Mouse (Mus musculus): ENCODE measurements around the gene Uchl1. TPM values are rescaled to one million over a fixed set of nuclear protein-coding genes. Genes with fewer than 3 reads are reported as not detected.

Uchl1 gene
- total RNA-seq, 2 experiments from 2014 or later = 825 to 952 TPM

GRCm38 (mm10) chr5:66710445-66711019 lies 34.6 kb downstream of the Uchl1 start:
- no peak for DNase-seq

DNA sequence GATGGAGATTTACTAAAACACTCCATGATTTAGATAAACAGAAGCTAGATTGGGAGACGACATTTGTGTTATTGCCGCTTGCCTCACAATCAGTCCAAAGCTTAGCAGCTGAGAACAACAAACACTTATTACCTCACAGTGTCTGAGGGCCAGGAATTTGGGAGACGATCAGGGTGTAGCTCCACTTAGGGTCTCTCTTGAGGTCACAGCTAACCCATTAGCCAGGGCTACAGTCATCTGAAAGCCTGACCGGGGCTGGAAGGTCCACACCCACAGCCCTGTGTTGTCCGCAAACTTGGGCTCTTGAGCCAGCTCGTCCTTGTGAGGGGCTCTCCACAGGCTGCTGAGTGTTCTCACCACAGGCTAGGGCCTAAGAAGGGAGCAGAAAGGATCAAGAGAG lies 36.9 kb downstream of the Uchl1 start:
- no peak for DNase-seq

DNA sequence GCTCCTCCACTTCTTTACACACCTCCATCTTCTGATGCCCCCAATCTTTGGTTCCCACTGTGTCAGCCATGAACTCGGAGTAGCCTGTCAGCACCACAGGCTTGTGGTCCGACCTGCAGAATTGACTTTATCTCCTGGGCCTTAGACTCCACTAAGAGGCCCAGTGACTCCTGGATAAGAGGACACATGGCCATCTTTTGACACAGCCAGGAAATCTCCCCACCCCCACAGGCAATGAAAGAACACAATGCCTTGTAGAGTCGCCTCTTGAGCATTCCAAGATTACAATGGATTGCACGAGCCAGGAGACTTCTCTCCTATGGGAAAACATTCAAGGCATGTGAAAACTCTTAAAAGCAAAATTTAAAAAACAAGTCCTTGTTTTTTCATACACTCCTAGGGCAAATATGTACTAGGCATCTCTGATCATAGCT lies 39.6 kb downstream of the Uchl1 start:
- DNase-seq = no peak

DNA sequence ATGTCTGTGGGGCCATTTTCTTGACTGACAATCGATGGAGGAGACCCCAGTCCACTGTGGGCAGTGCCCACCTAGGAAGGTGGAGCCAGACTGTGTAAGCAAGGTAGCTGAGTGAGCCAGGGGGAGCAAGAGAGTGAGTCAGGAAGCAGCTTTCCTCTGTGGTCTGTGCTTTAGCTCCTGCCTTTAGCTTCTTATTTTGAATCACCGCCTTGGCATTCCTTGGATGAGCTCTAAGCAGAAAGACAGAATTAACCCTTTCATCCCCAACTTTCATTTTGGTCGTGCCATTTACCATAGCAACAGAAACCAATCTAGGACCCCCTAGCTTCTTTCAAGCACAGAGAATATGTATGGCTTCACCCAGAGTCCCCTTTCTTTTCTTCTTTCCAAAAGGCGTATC lies 42.0 kb downstream of the Uchl1 start:
- no peak for DNase-seq

GRCm38 (mm10) chr5:66718413-66718812 lies 42.5 kb downstream of the Uchl1 start:
- no peak for DNase-seq

DNA sequence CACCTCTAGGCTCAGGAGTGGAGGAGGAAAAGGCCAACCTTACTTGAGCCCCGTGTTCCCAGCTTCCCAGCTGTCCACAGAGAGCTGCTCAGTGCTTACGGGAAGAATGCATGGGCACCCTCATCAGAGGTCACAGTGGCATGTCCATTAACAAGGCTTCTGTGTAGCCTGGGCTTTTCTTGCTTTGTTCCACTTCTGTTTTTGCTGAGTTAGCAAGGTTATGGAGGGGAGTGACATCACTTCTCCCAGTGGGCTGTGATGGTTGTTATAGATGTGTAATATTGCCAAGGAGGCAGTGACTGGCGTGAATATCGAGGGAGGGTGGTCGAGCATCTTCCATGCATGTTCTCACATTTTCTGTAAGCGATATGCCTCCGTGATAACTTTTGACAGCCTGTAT lies 43.0 kb downstream of the Uchl1 start:
- DNase-seq = no peak

DNA sequence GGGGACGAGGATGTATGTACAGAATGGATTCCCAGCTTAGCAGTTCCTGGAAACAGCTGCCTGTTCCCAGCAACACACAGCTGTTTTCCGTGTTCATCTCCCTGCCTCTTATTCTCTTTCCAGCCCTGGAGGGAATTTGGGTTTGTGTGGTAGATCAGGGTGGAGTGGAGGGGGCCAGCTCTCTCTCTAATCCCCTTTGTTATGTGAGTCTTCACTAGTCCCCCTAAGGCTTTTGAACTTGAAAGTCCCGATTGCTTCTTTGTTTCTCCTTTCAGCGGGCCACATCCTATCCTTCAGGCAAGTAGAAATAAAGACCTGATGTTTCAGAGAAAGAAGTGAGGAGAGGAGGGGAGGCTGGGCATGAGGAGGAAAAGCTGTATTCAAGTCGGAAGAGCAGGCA lies 45.0 kb downstream of the Uchl1 start:
- DNase-seq = no peak

- DNase-seq = no peak
These were observed 46.7 kb downstream of the Uchl1 start for GRCm38 (mm10) chr5:66722586-66722985.

- no peak for DNase-seq
These were observed 47.1 kb downstream of the Uchl1 start for GRCm38 (mm10) chr5:66723037-66723436.

GRCm38 (mm10) chr5:66723626-66724025 lies 47.7 kb downstream of the Uchl1 start:
- no peak for DNase-seq

DNA sequence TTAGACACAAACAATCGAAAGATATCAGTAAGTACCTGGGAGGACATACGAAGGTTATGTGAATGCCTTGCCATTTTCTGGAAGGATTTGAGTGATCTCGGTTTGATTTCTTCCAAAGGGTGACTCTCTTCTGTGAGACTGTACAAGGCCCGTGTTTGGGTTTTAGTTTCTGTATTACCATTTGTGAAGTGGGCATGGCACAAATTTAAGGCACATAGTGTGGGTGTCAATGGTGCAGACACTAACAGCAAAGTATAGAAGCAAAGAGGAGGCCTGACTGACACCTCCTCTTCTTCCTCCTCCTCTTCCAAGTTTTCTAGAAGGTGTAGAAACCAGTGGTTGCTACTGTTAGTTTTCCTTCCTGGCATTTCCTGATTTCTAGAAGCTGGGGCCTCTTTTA lies 53.4 kb downstream of the Uchl1 start:
- DNase-seq = no peak

- DNase-seq = peak; percentile 36 to 44
These were observed 54.9 kb downstream of the Uchl1 start for GRCm38 (mm10) chr5:66730621-66731301.

DNA sequence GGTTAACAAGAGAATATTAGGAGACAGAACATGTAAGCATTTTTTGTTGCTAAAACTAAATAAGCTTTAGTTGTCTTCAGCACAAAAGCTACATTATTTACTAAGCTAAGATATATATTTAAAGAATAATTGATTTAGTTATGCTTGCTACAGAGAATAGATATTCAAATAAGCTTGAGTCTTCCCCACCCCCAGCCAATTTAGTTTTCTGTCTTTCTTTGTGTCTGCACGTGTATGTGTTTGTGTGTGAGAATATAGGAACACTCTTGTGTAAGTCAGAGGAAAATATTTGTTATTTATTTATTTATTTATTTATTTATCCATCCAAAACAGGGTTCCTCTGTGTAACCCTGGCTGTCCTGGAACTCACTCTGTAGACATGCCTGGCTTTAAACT lies 55.4 kb downstream of the Uchl1 start:
- DNase-seq = no peak

DNA sequence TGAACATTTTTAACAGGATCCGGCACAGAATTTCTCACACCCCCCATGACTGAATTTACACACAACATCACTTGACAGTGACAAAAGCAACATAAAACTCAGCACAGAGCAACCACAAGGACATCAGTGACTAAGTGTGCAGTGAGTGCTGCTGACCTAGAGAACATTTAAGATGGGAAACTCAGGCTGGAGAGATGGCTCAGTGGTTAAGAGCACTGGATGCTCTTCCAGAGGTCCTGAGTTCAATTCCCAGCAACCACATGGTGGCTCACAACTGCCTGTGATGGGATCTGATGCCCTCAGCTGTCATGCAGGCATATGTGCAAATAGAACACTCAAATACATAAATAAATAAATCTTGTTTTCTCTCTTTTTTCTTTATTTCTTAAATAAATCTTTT lies 57.7 kb downstream of the Uchl1 start:
- no peak for DNase-seq

Other genes starting within 250 kb of the Uchl1 start
- gene Apbb2, start 57.3 kb upstream of the Uchl1 start, total RNA-seq (2021) = 10 to 100 TPM; 48.7 to 59.2 TPM
- gene Limch1, start 69.7 kb downstream of the Uchl1 start, total RNA-seq (2021) = 100 to 1,000 TPM; 119 to 142 TPM

All from layer of hippocampus, postnatal 36 days (tissue).